In the genomic region with DNA sequence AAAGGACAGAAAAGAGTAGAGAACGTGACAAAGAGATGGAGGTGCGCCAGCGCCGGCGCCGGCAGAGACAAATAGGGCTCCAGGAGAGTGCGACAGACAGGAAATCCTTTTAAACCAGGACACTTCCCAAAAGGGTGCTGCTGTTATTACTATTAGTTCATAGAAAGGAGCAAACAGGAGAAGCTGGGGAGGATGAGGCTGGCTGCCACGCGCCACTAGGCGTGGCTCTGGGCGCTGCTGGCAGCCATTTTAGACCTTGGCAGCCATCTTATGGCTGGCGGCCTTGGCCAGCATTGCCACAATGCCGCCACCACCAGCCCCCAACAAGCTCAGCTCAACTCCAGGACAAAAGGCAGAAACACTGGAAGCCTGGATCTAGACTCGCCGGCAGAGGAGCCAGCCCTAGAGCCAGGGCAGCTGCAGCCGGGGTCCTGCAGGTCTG, we compare ENCODE assay signal across 8 mouse cellular contexts. TPM values are rescaled to one million over a fixed set of nuclear protein-coding genes. Genes with fewer than 3 reads are reported as not detected.
DNase-seq lines count a peak whose midpoint lies in the region; ATAC-seq lines count a peak whose summit lies in the region.

No protein-coding gene starts in this region.

- peak overlapping the region; percentile 78 for H3K27ac ChIP-seq in midbrain, embryonic 14.5 days (replicated peaks; ENCODE audit: low read depth, low read length)

- peaks cover 45% of the 10 kb centered on the region for H3K4me1 ChIP-seq in midbrain, embryonic 14.5 days (ENCODE audit: control insufficient read depth, insufficient read depth, low read length)

- peak; percentile 78 for DNase-seq in cerebellum, adult 11-12 months
- no peak for DNase-seq in cerebellum, adult 8-10 months
- DNase-seq in R1 (ENCODE audit: low read depth, low spot score) = peak; percentile 74
- DNase-seq in gastrocnemius, postnatal 25 days = peak; percentile 75
- peak; percentile 68 to 73 for DNase-seq in kidney, postnatal 36 days
- DNase-seq in midbrain, embryonic 14.5 days = no peak
- no peak for DNase-seq in urinary bladder, adult 18-20 months (ENCODE audit: low spot score in 2 of 2)
- DNase-seq in retina, embryonic 14.5 days (ENCODE audit: low spot score) = no peak

- WGBS in midbrain, embryonic 14.5 days = 90% methylated on average over 16 of the region's 16 CpGs

- H3K9me3 ChIP-seq in midbrain, embryonic 14.5 days (ENCODE audit: control insufficient read depth, low read length) = no peaks in the 10 kb centered on the region

- H3K9ac ChIP-seq in midbrain, embryonic 14.5 days (replicated peaks; ENCODE audit: low read length) = no peak overlapping the region

- no peak overlapping the region for H3K4me2 ChIP-seq in midbrain, embryonic 14.5 days (ENCODE audit: low read length)

- no peaks in the 10 kb centered on the region for H3K36me3 ChIP-seq in midbrain, embryonic 14.5 days (ENCODE audit: control insufficient read depth, insufficient read depth, low read length)

- ATAC-seq in midbrain, embryonic 14.5 days (ENCODE audit: low FRiP score, low TSS enrichment) = no peak

- H3K4me3 ChIP-seq in midbrain, embryonic 14.5 days (replicated peaks; ENCODE audit: low read depth, low read length) = no peak overlapping the region

- H3K27me3 ChIP-seq in midbrain, embryonic 14.5 days (ENCODE audit: control insufficient read depth, insufficient read depth, low read length) = no peaks in the 10 kb centered on the region

RNA-seq across cellular contexts. Expression of a gene that starts 7.1 kb away (rescaled TPM):
- under 1 TPM; 0.54 to 0.67 TPM for total RNA-seq in gastrocnemius, postnatal 25 days (2021)
- polyA plus RNA-seq in midbrain, embryonic 14.5 days (2014; fragmentation: Nextera tagmentation; extraction: Ambion mirVana) = 0.67 and 0.91 TPM in 2 replicates

RNA-seq across cellular contexts. Expression of a gene that starts 28.7 kb away (rescaled TPM):
- total RNA-seq in gastrocnemius, postnatal 25 days (2021) = 1 to 10 TPM; 1.3 to 2.0 TPM
- 1.5 and 3.8 TPM in 2 replicates for polyA plus RNA-seq in midbrain, embryonic 14.5 days (2014; fragmentation: Nextera tagmentation; extraction: Ambion mirVana)

RNA-seq across cellular contexts. Expression of a gene that starts 42.3 kb away (rescaled TPM):
- 10 to 100 TPM; 20.0 to 22.2 TPM for total RNA-seq in gastrocnemius, postnatal 25 days (2021)
- polyA plus RNA-seq in midbrain, embryonic 14.5 days (2014; fragmentation: Nextera tagmentation; extraction: Ambion mirVana) = 19.1 and 20.2 TPM in 2 replicates

RNA-seq across cellular contexts. Expression of a gene that starts 43.8 kb away (rescaled TPM):
- total RNA-seq in gastrocnemius, postnatal 25 days (2021) = 10 to 100 TPM; 36.7 to 40.2 TPM
- polyA plus RNA-seq in midbrain, embryonic 14.5 days (2014; fragmentation: Nextera tagmentation; extraction: Ambion mirVana) = 56.9 and 59.6 TPM in 2 replicates

Comparison
In these comparisons a context has a peak if more than half of its experiments do, and no peak if none do; other contexts are left out.
1. DNase-seq: peak in cerebellum, adult 11-12 months (single experiment), R1 (single experiment), gastrocnemius, postnatal 25 days (single experiment) and kidney, postnatal 36 days (2 of 2); none in cerebellum, adult 8-10 months (single experiment), midbrain, embryonic 14.5 days (single experiment), urinary bladder, adult 18-20 months (0 of 2) and retina, embryonic 14.5 days (single experiment).